Mouse (Mus musculus) olfactory bulb, adult 2 months (tissue): Measurements from ENCODE around the gene Kansl2.

ENCODE experiments used
- CTCF ChIP-seq: fragments of 200-500 bp; IDR thresholded peaks from 2 replicates; pipeline ENCODE4 v1.5.1; 2012; ENCODE audit warnings: low read depth, mild to moderate bottlenecking, low read length, moderate library complexity; ENCODE audit not compliant: insufficient read depth
- POLR2A ChIP-seq: fragments of 200-500 bp; IDR thresholded peaks from 2 replicates; pipeline ENCODE4 v1.6.1; 2012; ENCODE audit warnings: mild to moderate bottlenecking, low read depth, low read length, moderate library complexity; ENCODE audit not compliant: insufficient read depth

GRCm38 (mm10) chr15:98471539-98471938 lies 62.5 kb downstream of the Kansl2 start:
- TF ChIP-seq POLR2A: no peak
- TF ChIP-seq CTCF: no peak
